Mouse (Mus musculus): ENCODE measurements at regions not wholly inside any gene's neighbourhood (a gene's known extent, or its start where the extent isn't known, plus 50 kb on each side); places are given as distances from the start of the nearest gene placed in this dataset.

GRCm38 (mm10) chr4:64811974-64812373 lies 312.0 kb upstream of the Pappa start:
- Histone ChIP-seq H3K4me3 (replicated peaks; ENCODE audit: low read depth, low read length) (no peak overlapping the region), H3K9me3 (ENCODE audit: control insufficient read depth, low read length) (no peaks in the 10 kb centered on the region), H3K27ac (replicated peaks; ENCODE audit: low read depth, low read length) (no peak overlapping the region), H3K4me2 (ENCODE audit: low read length) (no peak overlapping the region), H3K36me3 (ENCODE audit: control insufficient read depth, insufficient read depth, low read length) (no peaks in the 10 kb centered on the region), H3K27me3 (ENCODE audit: control insufficient read depth, insufficient read depth, low read length) (no peaks in the 10 kb centered on the region), H3K4me1 (ENCODE audit: control insufficient read depth, insufficient read depth, low read length) (no peaks in the 10 kb centered on the region), H3K9ac (replicated peaks; ENCODE audit: low read length) (no peak overlapping the region)
- no peak for ATAC-seq (ENCODE audit: low FRiP score, low TSS enrichment)
- DNase-seq = no peak

- H3K27me3 ChIP-seq (ENCODE audit: control insufficient read depth, insufficient read depth, low read length) = no peaks in the 10 kb centered on the region
- no peak overlapping the region for H3K27ac ChIP-seq (replicated peaks; ENCODE audit: low read depth, low read length)
- H3K9ac ChIP-seq (replicated peaks; ENCODE audit: low read length) = no peak overlapping the region
- DNase-seq (no peak), ATAC-seq (ENCODE audit: low FRiP score, low TSS enrichment) (no peak)
- no peak overlapping the region for H3K4me3 ChIP-seq (replicated peaks; ENCODE audit: low read depth, low read length)
- 86% methylated on average over 4 of the region's 4 CpGs for WGBS
- H3K4me2 ChIP-seq (ENCODE audit: low read length) = no peak overlapping the region
- H3K36me3 ChIP-seq (ENCODE audit: control insufficient read depth, insufficient read depth, low read length) = no peaks in the 10 kb centered on the region
- H3K9me3 ChIP-seq (ENCODE audit: control insufficient read depth, low read length) = no peaks in the 10 kb centered on the region
- no peaks in the 10 kb centered on the region for H3K4me1 ChIP-seq (ENCODE audit: control insufficient read depth, insufficient read depth, low read length)
Measured at GRCm38 (mm10) chr4:64812812-64813211, 311.2 kb upstream of the Pappa start.

GRCm38 (mm10) chr4:64832882-64833281 lies 291.1 kb upstream of the Pappa start:
- H3K4me2 ChIP-seq (ENCODE audit: low read length) = no peak overlapping the region
- DNase-seq (peak; percentile 59), ATAC-seq (ENCODE audit: low FRiP score, low TSS enrichment) (no peak)
- no peak overlapping the region for H3K27ac ChIP-seq (replicated peaks; ENCODE audit: low read depth, low read length)
- no peaks in the 10 kb centered on the region for H3K36me3 ChIP-seq (ENCODE audit: control insufficient read depth, insufficient read depth, low read length)
- no peaks in the 10 kb centered on the region for H3K27me3 ChIP-seq (ENCODE audit: control insufficient read depth, insufficient read depth, low read length)
- H3K4me3 ChIP-seq (replicated peaks; ENCODE audit: low read depth, low read length) = no peak overlapping the region
- no peaks in the 10 kb centered on the region for H3K9me3 ChIP-seq (ENCODE audit: control insufficient read depth, low read length)
- no peak overlapping the region for H3K9ac ChIP-seq (replicated peaks; ENCODE audit: low read length)
- WGBS = 57% methylated on average over 2 of the region's 2 CpGs
- no peaks in the 10 kb centered on the region for H3K4me1 ChIP-seq (ENCODE audit: control insufficient read depth, insufficient read depth, low read length)

GRCm38 (mm10) chr4:64874521-64874920 lies 249.5 kb upstream of the Pappa start:
- no peaks in the 10 kb centered on the region for H3K36me3 ChIP-seq (ENCODE audit: control insufficient read depth, insufficient read depth, low read length)
- DNase-seq (no peak), ATAC-seq (ENCODE audit: low FRiP score, low TSS enrichment) (no peak)
- 78% methylated on average over 2 of the region's 2 CpGs for WGBS
- no peak overlapping the region for H3K4me3 ChIP-seq (replicated peaks; ENCODE audit: low read depth, low read length)
- H3K9me3 ChIP-seq (ENCODE audit: control insufficient read depth, low read length) = no peaks in the 10 kb centered on the region
- H3K27ac ChIP-seq (replicated peaks; ENCODE audit: low read depth, low read length) = no peak overlapping the region
- no peak overlapping the region for H3K4me2 ChIP-seq (ENCODE audit: low read length)
- no peaks in the 10 kb centered on the region for H3K4me1 ChIP-seq (ENCODE audit: control insufficient read depth, insufficient read depth, low read length)
- no peaks in the 10 kb centered on the region for H3K27me3 ChIP-seq (ENCODE audit: control insufficient read depth, insufficient read depth, low read length)
- no peak overlapping the region for H3K9ac ChIP-seq (replicated peaks; ENCODE audit: low read length)

- ATAC-seq (ENCODE audit: low FRiP score, low TSS enrichment) (no peak), DNase-seq (no peak)
- no peaks in the 10 kb centered on the region for H3K27me3 ChIP-seq (ENCODE audit: control insufficient read depth, insufficient read depth, low read length)
- H3K4me1 ChIP-seq (ENCODE audit: control insufficient read depth, insufficient read depth, low read length) = no peaks in the 10 kb centered on the region
- H3K4me3 ChIP-seq (replicated peaks; ENCODE audit: low read depth, low read length) = no peak overlapping the region
- no peak overlapping the region for H3K9ac ChIP-seq (replicated peaks; ENCODE audit: low read length)
- no peak overlapping the region for H3K4me2 ChIP-seq (ENCODE audit: low read length)
- 91% methylated on average over 1 of the region's 1 CpGs for WGBS
- no peak overlapping the region for H3K27ac ChIP-seq (replicated peaks; ENCODE audit: low read depth, low read length)
- H3K36me3 ChIP-seq (ENCODE audit: control insufficient read depth, insufficient read depth, low read length) = no peaks in the 10 kb centered on the region
- no peaks in the 10 kb centered on the region for H3K9me3 ChIP-seq (ENCODE audit: control insufficient read depth, low read length)
Measured at GRCm38 (mm10) chr4:64876924-64877323, 247.1 kb upstream of the Pappa start.

GRCm38 (mm10) chr4:64897935-64898334 lies 226.0 kb upstream of the Pappa start:
- no peaks in the 10 kb centered on the region for H3K4me1 ChIP-seq (ENCODE audit: control insufficient read depth, insufficient read depth, low read length)
- ATAC-seq (ENCODE audit: low FRiP score, low TSS enrichment) (no peak), DNase-seq (no peak)
- H3K4me3 ChIP-seq (replicated peaks; ENCODE audit: low read depth, low read length) = no peak overlapping the region
- H3K9ac ChIP-seq (replicated peaks; ENCODE audit: low read length) = no peak overlapping the region
- H3K4me2 ChIP-seq (ENCODE audit: low read length) = no peak overlapping the region
- H3K9me3 ChIP-seq (ENCODE audit: control insufficient read depth, low read length) = no peaks in the 10 kb centered on the region
- WGBS = 80% methylated on average over 3 of the region's 3 CpGs
- H3K27me3 ChIP-seq (ENCODE audit: control insufficient read depth, insufficient read depth, low read length) = no peaks in the 10 kb centered on the region
- H3K27ac ChIP-seq (replicated peaks; ENCODE audit: low read depth, low read length) = no peak overlapping the region
- H3K36me3 ChIP-seq (ENCODE audit: control insufficient read depth, insufficient read depth, low read length) = no peaks in the 10 kb centered on the region

- WGBS = 79% methylated on average over 5 of the region's 5 CpGs
- H3K4me3 ChIP-seq (replicated peaks; ENCODE audit: low read depth, low read length) = no peak overlapping the region
- ATAC-seq (ENCODE audit: low FRiP score, low TSS enrichment) = no peak
Measured at GRCm38 (mm10) chr4:64901091-64901845, 222.7 kb upstream of the Pappa start.

GRCm38 (mm10) chr4:64923751-64924150 lies 200.2 kb upstream of the Pappa start:
- no peak overlapping the region for H3K9ac ChIP-seq (replicated peaks; ENCODE audit: low read length)
- H3K36me3 ChIP-seq (ENCODE audit: control insufficient read depth, insufficient read depth, low read length) = no peaks in the 10 kb centered on the region
- ATAC-seq (ENCODE audit: low FRiP score, low TSS enrichment) (no peak), DNase-seq (no peak)
- no peaks in the 10 kb centered on the region for H3K27me3 ChIP-seq (ENCODE audit: control insufficient read depth, insufficient read depth, low read length)
- no peak overlapping the region for H3K4me2 ChIP-seq (ENCODE audit: low read length)
- H3K4me3 ChIP-seq (replicated peaks; ENCODE audit: low read depth, low read length) = no peak overlapping the region
- H3K27ac ChIP-seq (replicated peaks; ENCODE audit: low read depth, low read length) = no peak overlapping the region
- no peaks in the 10 kb centered on the region for H3K4me1 ChIP-seq (ENCODE audit: control insufficient read depth, insufficient read depth, low read length)
- H3K9me3 ChIP-seq (ENCODE audit: control insufficient read depth, low read length) = no peaks in the 10 kb centered on the region

More at GRCm38 (mm10) chr4:64901091-64901845, 222.7 kb upstream of the Pappa start:
- Histone ChIP-seq H3K27me3 (ENCODE audit: control insufficient read depth, insufficient read depth, low read length) (no peaks in the 10 kb centered on the region), H3K9me3 (ENCODE audit: control insufficient read depth, low read length) (no peaks in the 10 kb centered on the region), H3K36me3 (ENCODE audit: control insufficient read depth, insufficient read depth, low read length) (no peaks in the 10 kb centered on the region), H3K4me2 (ENCODE audit: low read length) (no peak overlapping the region), H3K27ac (replicated peaks; ENCODE audit: low read depth, low read length) (no peak overlapping the region), H3K9ac (replicated peaks; ENCODE audit: low read length) (no peak overlapping the region), H3K4me1 (ENCODE audit: control insufficient read depth, insufficient read depth, low read length) (no peaks in the 10 kb centered on the region)
- DNase-seq = no peak

- no peak for ATAC-seq (ENCODE audit: low FRiP score, low TSS enrichment)
- H3K4me1 ChIP-seq (ENCODE audit: control insufficient read depth, insufficient read depth, low read length) = no peaks in the 10 kb centered on the region
- H3K4me2 ChIP-seq (ENCODE audit: low read length) = no peak overlapping the region
- no peaks in the 10 kb centered on the region for H3K9me3 ChIP-seq (ENCODE audit: control insufficient read depth, low read length)
- WGBS = 79% methylated on average over 2 of the region's 2 CpGs
- no peak for DNase-seq
- H3K4me3 ChIP-seq (replicated peaks; ENCODE audit: low read depth, low read length) = no peak overlapping the region
- no peak overlapping the region for H3K27ac ChIP-seq (replicated peaks; ENCODE audit: low read depth, low read length)
- H3K9ac ChIP-seq (replicated peaks; ENCODE audit: low read length) = no peak overlapping the region
- no peaks in the 10 kb centered on the region for H3K36me3 ChIP-seq (ENCODE audit: control insufficient read depth, insufficient read depth, low read length)
- no peaks in the 10 kb centered on the region for H3K27me3 ChIP-seq (ENCODE audit: control insufficient read depth, insufficient read depth, low read length)
Measured at GRCm38 (mm10) chr4:64928553-64928952, 195.4 kb upstream of the Pappa start.

All from midbrain, embryonic 14.5 days (tissue).